Mouse (Mus musculus) ES-Bruce4 (cell line): Measurements from ENCODE around the gene Klc1.

ENCODE experiments used
- CTCF ChIP-seq: IDR thresholded peaks from one replicate; pipeline ENCODE4 v1.8.1; 2011; ENCODE audit warnings: low read depth, low read length
- EP300 ChIP-seq: IDR thresholded peaks from 2 replicates; pipeline ENCODE4 v1.6.1; 2011; ENCODE audit warnings: low read depth, low read length; ENCODE audit not compliant: insufficient read depth

GRCm38 (mm10) chr12:111732921-111733320, 25.7 kb upstream of the Klc1 start:
- TF ChIP-seq EP300 (no peak), CTCF (no peak)
